Mouse (Mus musculus): ENCODE results near the gene Gm20388.
A peak's percentile ranks its signal among the peaks of the same experiment; 100 is the strongest.

Gene Gm20388

DNA sequence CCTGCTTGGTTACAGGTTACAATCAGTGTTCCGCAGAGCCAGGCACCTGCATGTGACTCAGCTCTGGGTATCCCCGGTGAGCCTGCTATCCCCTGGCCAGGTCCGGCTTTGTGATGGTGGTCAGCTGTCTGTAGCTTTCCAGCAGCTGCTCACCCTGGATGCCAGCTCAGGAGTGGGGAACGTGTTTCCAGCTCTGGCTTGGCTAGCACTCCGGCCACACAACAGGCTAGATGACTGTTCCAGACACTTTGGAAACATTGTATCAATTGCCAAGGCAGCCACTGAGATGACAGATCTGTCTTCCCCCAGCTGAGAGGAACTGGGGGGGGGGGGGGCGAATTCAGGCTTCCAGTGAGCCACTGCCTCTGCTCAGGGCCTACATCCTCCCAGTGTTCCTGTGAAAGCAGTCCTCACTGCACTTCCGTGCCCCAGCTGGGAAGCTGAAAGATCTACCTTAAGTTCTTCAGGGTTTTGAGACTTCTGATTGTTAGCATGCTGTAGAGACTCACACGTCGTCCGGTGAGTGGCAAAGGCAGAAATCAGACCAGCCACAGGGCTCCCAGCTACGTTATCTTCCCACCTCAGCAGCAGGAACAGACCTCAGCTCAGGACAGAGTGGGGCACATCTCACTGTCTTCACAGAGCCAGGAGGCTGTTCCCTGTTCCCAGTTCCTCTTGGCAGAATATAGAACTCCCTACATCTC is 4408.1 kb downstream of the Gm20388 start:
- no peak for DNase-seq (ENCODE audit: extremely low spot score)

DNA sequence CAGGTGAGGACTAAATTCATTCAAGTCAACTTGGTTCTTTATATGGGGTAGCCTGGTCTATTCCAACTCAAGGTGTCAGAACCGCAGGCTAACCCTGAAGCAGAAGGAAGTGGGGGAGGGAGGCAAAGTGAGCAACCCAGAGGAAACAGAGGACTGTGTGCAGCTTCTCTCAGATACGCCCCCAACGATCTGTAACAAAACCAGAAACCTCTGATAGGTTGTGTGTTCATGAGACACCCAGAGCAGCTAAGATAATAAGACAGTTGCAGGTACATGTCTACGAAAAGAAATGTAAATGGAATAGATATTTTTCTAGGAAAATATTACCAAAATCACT is 4408.6 kb downstream of the Gm20388 start:
- no peak for DNase-seq (ENCODE audit: extremely low spot score)

DNA sequence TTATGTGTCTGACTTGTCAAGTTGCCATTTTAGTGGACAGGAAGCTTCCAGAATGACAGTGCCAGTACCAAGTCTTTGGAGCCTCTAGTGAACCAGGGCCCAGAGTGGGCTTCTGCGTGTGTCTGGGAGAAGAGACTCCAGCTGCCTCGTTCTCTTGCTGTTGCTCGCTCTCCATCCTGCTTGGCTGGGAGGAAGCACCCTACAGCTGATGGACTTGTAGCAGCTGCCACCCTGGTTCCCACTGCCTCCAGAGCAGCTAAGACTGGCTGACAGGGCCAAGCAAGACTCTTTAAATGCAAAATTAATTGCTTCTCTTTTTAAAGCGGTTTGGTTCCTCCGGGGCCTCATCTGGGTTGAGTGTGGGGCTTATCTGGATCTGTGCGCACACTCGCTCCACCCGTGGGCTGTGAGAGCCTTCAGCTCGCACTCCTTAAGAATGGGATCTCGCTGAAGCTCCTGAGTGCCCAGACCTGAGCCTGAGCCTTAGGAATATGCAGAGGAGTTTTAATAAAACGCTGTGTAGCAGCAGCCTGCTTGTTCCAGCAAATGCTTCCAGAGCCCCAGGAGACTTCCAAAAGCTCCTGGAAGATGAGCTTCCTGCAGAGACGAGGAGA is 4410.7 kb downstream of the Gm20388 start:
- no peak for DNase-seq (ENCODE audit: extremely low spot score)

GRCm38 (mm10) chr8:124323356-124323755 is 4412.7 kb downstream of the Gm20388 start:
- DNase-seq (ENCODE audit: extremely low spot score): no peak

DNA sequence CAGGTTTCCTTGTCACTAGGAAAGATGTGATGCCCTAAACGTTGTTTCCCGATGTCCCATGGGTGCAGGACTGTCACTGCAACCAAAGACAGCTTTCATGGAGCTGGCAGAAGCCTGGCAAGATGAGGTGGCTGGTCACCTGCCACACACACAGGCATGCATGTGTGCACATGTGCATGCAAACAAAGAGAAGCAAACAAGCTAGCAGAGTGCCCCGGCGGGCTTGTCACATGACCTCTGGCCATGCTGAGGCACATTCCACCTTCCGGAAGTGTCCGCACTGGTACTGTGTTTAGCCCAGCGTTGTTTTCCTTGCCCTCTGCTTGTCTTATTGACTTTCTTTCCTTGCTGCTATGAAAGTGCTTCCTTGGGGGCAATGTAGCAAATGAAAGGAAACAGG is 4417.6 kb downstream of the Gm20388 start:
- no peak for DNase-seq (ENCODE audit: extremely low spot score)

- DNase-seq (ENCODE audit: extremely low spot score): no peak
These were observed 4419.0 kb downstream of the Gm20388 start for GRCm38 (mm10) chr8:124329690-124330089.

DNA sequence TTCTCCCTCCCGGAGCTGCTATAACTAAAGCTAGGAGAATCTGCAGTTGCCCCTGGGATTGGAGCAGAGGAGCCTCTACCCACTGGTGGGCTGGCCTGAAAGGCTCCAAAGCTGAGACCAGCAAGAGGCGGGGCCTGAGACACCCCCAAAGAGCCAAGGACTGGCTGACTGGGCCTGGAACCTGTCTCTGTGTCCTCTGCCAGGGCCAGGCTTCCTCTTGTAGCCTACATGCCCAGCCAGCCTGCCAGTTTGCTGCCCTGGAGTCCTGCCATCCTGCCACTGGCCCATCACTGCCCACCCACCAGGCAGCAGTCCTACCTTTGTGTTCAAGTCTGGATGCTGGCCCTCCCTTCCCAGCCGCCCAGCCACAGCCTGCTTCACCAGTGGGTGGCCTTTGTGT is 4419.8 kb downstream of the Gm20388 start:
- no peak for DNase-seq (ENCODE audit: extremely low spot score)

DNA sequence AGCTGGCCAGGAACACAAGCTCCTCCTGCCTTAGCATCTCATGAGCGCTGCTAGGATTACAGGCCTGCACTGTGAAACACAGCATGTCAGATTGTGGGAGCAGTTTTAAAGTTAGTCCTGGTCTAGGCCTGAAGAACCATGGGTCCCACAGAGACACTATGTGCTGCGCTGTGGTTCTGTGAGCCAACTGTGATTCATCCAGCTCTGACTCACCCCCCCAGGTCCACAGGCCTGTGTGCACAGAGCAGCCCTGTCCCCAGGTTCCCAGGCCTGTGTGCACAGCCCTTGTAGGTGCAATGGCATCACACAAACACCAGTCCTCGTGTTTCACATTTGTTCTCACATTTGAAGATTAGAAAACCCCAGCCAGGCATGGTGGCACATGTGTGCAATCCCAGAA is 4420.5 kb downstream of the Gm20388 start:
- no peak for DNase-seq (ENCODE audit: extremely low spot score)

GRCm38 (mm10) chr8:124331706-124332105 is 4421.1 kb downstream of the Gm20388 start:
- DNase-seq (ENCODE audit: extremely low spot score): no peak

GRCm38 (mm10) chr8:124336302-124336701 is 4425.7 kb downstream of the Gm20388 start:
- DNase-seq (ENCODE audit: extremely low spot score): no peak

GRCm38 (mm10) chr8:124339742-124340141 is 4429.1 kb downstream of the Gm20388 start:
- DNase-seq (ENCODE audit: extremely low spot score): no peak

DNA sequence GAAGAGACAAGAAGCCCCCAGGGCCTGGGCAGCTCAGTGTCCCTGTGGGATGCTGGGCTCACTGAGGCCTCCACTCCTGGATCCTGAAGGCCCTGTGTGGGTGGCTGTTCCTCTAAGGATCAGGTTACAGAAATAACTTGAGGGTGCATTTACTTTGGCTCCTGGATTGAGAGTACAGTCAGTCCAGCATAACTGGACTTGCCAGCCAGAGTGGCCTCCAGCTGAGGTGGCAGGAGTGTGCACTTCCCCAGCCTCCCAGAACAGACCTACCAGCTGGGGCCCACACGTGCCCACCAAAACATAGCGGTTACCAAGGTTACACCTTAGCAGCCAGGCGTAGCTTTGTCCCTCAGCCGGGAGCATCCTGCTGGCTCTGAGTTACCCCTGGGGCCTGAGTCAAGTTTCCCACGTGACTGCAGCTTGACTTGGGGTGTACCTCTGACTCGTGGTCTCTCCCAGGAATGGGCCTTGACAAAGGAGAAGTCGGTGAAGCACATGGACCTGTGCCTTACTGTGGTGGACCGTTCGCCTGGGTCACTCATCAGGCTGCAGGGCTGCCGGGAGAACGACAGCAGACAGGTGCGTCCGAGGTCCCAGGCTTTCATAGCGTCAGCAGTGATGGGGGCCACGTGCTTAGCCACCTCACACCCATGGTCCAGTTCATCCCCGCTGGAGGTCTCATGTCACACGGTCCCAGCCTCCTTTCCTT is 4429.9 kb downstream of the Gm20388 start:
- DNase-seq (ENCODE audit: extremely low spot score): no peak

- no peak for DNase-seq (ENCODE audit: extremely low spot score)
These were observed 4432.5 kb downstream of the Gm20388 start for GRCm38 (mm10) chr8:124343151-124343550.

- no peak for DNase-seq (ENCODE audit: extremely low spot score)
These were observed 4433.4 kb downstream of the Gm20388 start for GRCm38 (mm10) chr8:124343991-124344390.

DNA sequence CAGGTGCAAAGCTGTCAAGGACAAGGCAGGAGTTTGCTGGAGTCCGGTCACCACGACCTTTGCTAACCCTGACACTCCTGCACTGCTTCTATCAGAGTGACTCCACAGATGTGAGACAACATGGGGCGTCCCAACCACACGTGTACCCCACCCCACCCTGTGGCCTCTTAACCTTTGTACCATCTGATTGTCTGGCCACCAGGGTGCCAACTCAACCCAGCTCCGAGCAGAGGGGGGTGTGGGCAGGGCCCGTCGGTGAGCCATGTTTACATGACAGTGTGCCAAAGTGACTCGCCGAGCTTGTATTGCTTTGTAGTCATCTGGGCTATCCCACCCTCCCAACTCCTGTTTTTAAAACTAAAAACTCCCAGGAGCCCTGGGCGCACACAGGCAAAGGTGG is 4434.5 kb downstream of the Gm20388 start:
- no peak for DNase-seq (ENCODE audit: extremely low spot score)

DNA sequence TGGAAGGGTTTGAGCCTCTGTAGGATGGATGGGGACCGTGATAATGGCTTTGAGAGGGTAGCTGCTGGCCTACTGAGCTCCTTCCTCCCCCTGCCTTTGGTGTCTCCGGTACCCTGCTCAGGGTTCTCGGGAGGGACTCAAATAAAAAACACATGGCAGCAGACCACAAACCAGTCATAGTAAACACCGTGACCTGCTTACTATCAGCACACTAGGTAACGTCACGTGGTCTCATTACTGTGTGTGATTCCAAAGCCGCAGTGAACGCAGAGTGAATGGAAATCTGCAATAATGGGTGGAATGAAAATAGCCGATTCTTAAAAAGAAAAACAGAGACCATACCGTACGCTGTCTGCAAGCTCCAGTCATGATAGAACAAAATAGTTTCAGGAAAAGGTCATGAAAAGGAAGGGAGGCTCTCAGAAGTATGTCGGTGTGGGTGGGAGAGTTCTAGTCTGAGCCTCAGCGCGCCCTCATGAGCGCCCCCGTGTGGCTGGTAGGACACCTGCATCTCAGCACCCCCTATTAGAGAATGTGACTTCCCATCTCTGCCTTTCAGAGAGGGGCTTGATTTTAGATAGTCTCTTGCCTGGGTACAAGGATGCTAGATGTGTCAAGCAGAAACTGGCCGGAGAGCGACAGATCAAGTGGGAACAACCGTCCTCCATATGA is 4436.3 kb downstream of the Gm20388 start:
- peak; percentile 56 for DNase-seq (ENCODE audit: extremely low spot score)

DNA sequence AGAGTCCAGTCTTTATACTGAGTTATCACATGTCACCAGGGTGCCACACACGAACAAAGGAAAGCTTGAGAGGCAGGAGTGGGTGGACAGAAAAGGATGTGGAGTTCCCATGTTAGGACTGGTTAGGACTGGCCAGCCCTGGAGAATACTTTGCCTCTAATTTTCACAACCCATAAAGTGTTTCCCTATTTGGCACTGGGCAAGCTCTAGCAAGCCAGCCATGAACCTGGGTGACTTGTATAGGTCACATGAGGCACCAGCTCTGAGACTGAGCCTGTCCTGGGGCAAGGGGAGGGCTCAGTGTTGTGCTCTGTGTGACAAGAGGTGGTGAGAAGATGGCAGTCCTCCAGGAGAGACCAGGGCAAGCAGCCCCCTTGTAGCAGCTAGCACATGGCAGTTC is 4437.4 kb downstream of the Gm20388 start:
- DNase-seq (ENCODE audit: extremely low spot score): no peak

- peak; percentile 76 for DNase-seq (ENCODE audit: extremely low spot score)
These were observed 4439.0 kb downstream of the Gm20388 start for GRCm38 (mm10) chr8:124349663-124350062.

DNA sequence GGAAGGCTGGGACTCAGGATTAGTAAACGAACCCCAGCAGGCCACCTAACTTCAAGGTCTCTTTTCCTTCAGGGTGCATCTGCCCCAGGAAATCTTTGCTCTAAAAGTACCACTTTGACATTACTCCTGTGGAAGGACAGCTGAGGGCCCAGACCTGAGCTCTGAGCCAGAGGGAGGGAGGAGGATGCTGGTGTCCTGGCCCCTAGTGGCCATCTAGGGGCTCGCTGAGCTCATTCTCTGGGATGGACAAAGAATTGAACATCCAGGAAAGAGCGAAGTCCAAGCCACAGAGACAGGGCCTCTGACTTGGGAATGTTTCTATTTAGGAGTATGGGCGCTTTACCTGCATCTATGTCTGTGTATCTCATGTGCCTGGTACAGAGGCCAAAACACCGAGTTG is 4441.0 kb downstream of the Gm20388 start:
- DNase-seq (ENCODE audit: extremely low spot score): no peak

- no peak for DNase-seq (ENCODE audit: extremely low spot score)
These were observed 4450.3 kb downstream of the Gm20388 start for GRCm38 (mm10) chr8:124360911-124361310.

GRCm38 (mm10) chr8:124361773-124362427 is 4451.3 kb downstream of the Gm20388 start:
- DNase-seq (ENCODE audit: extremely low spot score): no peak

DNA sequence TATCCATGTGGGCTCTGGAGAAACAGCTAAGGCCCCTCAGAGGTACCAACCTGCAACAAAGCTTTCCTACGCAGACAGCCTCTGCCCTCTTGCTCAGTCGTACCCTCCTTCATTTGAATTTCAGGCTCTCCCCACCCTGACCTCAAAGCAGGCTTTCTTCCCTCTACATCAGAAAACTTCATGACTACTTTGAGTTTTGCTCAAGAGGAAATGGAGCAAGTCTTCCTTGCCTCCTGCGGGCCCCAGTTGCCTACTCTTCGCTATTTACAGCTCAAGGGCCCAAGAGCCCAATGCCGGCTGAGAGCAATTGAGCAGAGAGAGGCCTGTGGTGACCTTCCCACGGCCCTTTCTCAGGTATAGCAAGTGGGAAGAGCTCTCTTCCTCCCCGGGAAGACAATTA is 4451.9 kb downstream of the Gm20388 start:
- no peak for DNase-seq (ENCODE audit: extremely low spot score)

Measured in embryo, embryonic 9.5 days (tissue).